Mouse (Mus musculus) naive thymus-derived CD4-positive, alpha-beta T cell, adult 5 months (primary cell): ENCODE data around the gene Extl1. TPM values are rescaled to one million over a fixed set of nuclear protein-coding genes. Genes with fewer than 3 reads are reported as not detected.

Source experiments
- polyA plus RNA-seq: library from polyadenylated mRNA; unstranded; fragments of 100-300 nt; shearing (Covaris generic); gene quantifications from one replicate; pipeline ENCODE4 v1.2.1, GENCODE M21; 2017

Gene Extl1
- not detected for polyA plus RNA-seq

GRCm38 (mm10) chr4:134383750-134384149 lies at the start of gene Extl1:
Gene Extl1 (minus strand): TSS chr4:134383850.

GRCm38 (mm10) chr4:134395977-134396825 lies 12.6 kb upstream of the Extl1 start, which contains the start of gene Pafah2:
Gene Pafah2 (plus strand): TSS chr4:134396320.

GRCm38 (mm10) chr4:134343071-134344031 lies 40.3 kb downstream of the Extl1 start, which contains the start of gene Slc30a2:
Gene Slc30a2 (plus strand): TSS chr4:134343181.

GRCm38 (mm10) chr4:134314876-134315275 lies 68.8 kb downstream of the Extl1 start, which contains the start of gene Trim63:
Gene Trim63 (plus strand): TSS chr4:134315120.

Other genes starting within 250 kb of the Extl1 start
- 31.3 TPM for gene Cep85, start 196.7 kb downstream of the Extl1 start, polyA plus RNA-seq
- not detected for gene Gm7534, start 180.8 kb downstream of the Extl1 start, polyA plus RNA-seq
- gene Catsper4, start 156.5 kb downstream of the Extl1 start, polyA plus RNA-seq = not detected
- not detected for gene Cnksr1, start 145.5 kb downstream of the Extl1 start, polyA plus RNA-seq
- gene E130218I03Rik, start 140.2 kb downstream of the Extl1 start, polyA plus RNA-seq = 1.6 TPM
- 24.3 TPM for gene Zfp593, start 138.3 kb downstream of the Extl1 start, polyA plus RNA-seq
- gene Gm30191, start 136.9 kb downstream of the Extl1 start, polyA plus RNA-seq = not detected
- not detected for gene Grrp1, start 129.7 kb downstream of the Extl1 start, polyA plus RNA-seq
- gene Pdik1l, start 96.0 kb downstream of the Extl1 start, polyA plus RNA-seq = 11.5 TPM
- not detected for gene Trim63, start 68.7 kb downstream of the Extl1 start, polyA plus RNA-seq
- gene Slc30a2, start 40.7 kb downstream of the Extl1 start, polyA plus RNA-seq = not detected
- 1.9 TPM for gene Pafah2, start 12.5 kb upstream of the Extl1 start, polyA plus RNA-seq
- gene Stmn1, start 84.5 kb upstream of the Extl1 start, polyA plus RNA-seq = 91.3 TPM
- gene Paqr7, start 112.8 kb upstream of the Extl1 start, polyA plus RNA-seq = 9.7 TPM
- not detected for gene Aunip, start 127.1 kb upstream of the Extl1 start, polyA plus RNA-seq
- 104 TPM for gene Mtfr1l, start 151.5 kb upstream of the Extl1 start, polyA plus RNA-seq
- gene Selenon, start 168.3 kb upstream of the Extl1 start, polyA plus RNA-seq = 13.6 TPM